Comparison of ENCODE assay signal across 9 mouse cellular contexts in the genomic region with DNA sequence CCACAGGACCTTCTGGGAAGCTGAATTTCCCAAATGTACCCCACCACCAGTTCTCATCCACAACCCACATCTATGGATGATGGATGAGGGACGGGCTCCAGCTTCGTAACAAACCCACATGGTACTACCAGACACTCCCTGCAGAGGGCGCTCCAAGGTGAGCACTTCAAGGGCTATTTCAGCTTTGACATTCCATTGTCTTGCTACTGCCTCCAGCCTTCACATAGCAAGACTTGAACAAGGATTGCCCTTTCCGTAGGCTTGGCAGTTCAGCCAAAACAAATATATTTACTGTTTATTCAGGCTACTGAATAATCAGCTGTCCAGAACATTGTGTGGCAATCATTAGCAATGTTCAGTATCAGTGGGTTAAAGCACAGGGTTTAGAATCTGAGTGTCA. TPM values are rescaled to one million over a fixed set of nuclear protein-coding genes. Genes with fewer than 3 reads are reported as not detected.
DNase-seq lines count a peak whose midpoint lies in the region; ATAC-seq lines count a peak whose summit lies in the region.
"Had no signal": no experiment of that assay in that cellular context is flagged by ENCODE, and none has a peak within 500 bp of the region (broad histone marks: within the 10 kb centered on the region; RNA-seq: fewer than 3 reads in every experiment).

No protein-coding gene starts in this region.

- no peaks in the 10 kb centered on the region for H3K9me3 ChIP-seq in heart, embryonic 11.5 days (replicated peaks; ENCODE audit: control insufficient read depth, low read length)
- H3K9me3 ChIP-seq: lung, embryonic 15.5 days had no signal

- H3K27ac ChIP-seq in heart, embryonic 11.5 days (ENCODE audit: low read depth, low read length) = no peak overlapping the region
- H3K27ac ChIP-seq: lung, embryonic 15.5 days had no signal

- no peak overlapping the region for H3K4me3 ChIP-seq in heart, embryonic 11.5 days (ENCODE audit: low read depth, low read length)
- H3K4me3 ChIP-seq: lung, embryonic 15.5 days had no signal

- no peak for ATAC-seq in heart, embryonic 11.5 days (replicated peaks; ENCODE audit: insufficient number of reproducible peaks, low FRiP score, low TSS enrichment)
- peak; percentile 79 for ATAC-seq in monocyte, adult 5-6 weeks (replicated peaks; ENCODE audit: insufficient number of reproducible peaks, low FRiP score, low TSS enrichment, poor library complexity, severe bottlenecking)

- no peak overlapping the region for H3K9ac ChIP-seq in heart, embryonic 11.5 days (ENCODE audit: low read depth, low read length)
- H3K9ac ChIP-seq: lung, embryonic 15.5 days had no signal

- 0 out of 2 replicates have a peak, but pooled peaks cover 2% of the 10 kb centered on the region for H3K4me1 ChIP-seq in heart, embryonic 11.5 days (ENCODE audit: control insufficient read depth, insufficient read depth, low read length)
- H3K4me1 ChIP-seq: lung, embryonic 15.5 days had no signal

- peaks cover 7% of the 10 kb centered on the region; the same call in 1 of the 2 replicates for H3K27me3 ChIP-seq in heart, embryonic 11.5 days (ENCODE audit: control insufficient read depth, insufficient read depth, low read length)
- H3K27me3 ChIP-seq: lung, embryonic 15.5 days had no signal

- no peaks in the 10 kb centered on the region for H3K36me3 ChIP-seq in heart, embryonic 11.5 days (ENCODE audit: control insufficient read depth, insufficient read depth, low read length)
- H3K36me3 ChIP-seq: lung, embryonic 15.5 days had no signal

- WGBS in heart, embryonic 11.5 days (ENCODE audit: insufficient replicate concordance) = 22% methylated on average over 4 of the region's 4 CpGs

- no peak overlapping the region for H3K4me2 ChIP-seq in heart, embryonic 11.5 days
- H3K4me2 ChIP-seq: lung, embryonic 15.5 days had no signal

- peak; percentile 60 to 91 for DNase-seq in heart, adult 18-20 months
- peak; percentile 39 for DNase-seq in Muller cell, postnatal 12 days (ENCODE audit: inconsistent ontology term)
- DNase-seq in cerebellum, adult 9-10 months = peak; percentile 53
- DNase-seq in gastrocnemius, postnatal 4 days (ENCODE audit: low spot score in 2 of 2) = peak; percentile 42 to 65
- peak; percentile 20 for DNase-seq in layer of hippocampus, adult 9-11 months
- peak; percentile 58 for DNase-seq in testis, postnatal 14 days (ENCODE audit: low spot score)

RNA-seq across cellular contexts. Expression of gene Ces4a, which starts 6.8 kb away (rescaled TPM):
- not detected for total RNA-seq in heart, adult 18-20 months (2021)
- polyA plus RNA-seq in heart, embryonic 11.5 days (2014; fragmentation: Nextera tagmentation; extraction: Ambion mirVana) = not detected in 2 replicates
- total RNA-seq in gastrocnemius, postnatal 4 days (2021) = not detected
- not detected in 3 replicates for total RNA-seq in monocyte, adult 5-6 weeks (2017)
- polyA plus RNA-seq: lung, embryonic 15.5 days had no signal

RNA-seq across cellular contexts. Expression of gene Cbfb, which starts 32.1 kb away (rescaled TPM):
- 10 to 100 TPM; 19.6 to 21.7 TPM for total RNA-seq in heart, adult 18-20 months (2021)
- polyA plus RNA-seq in heart, embryonic 11.5 days (2014; fragmentation: Nextera tagmentation; extraction: Ambion mirVana) = 57.2 and 61.2 TPM in 2 replicates
- total RNA-seq in gastrocnemius, postnatal 4 days (2021) = 10 to 100 TPM; 48.5 to 55.6 TPM
- total RNA-seq in monocyte, adult 5-6 weeks (2017) = 167 to 180 TPM (median 174 TPM) in 3 replicates

RNA-seq across cellular contexts. Expression of gene Ces3b, which starts 54.9 kb away (rescaled TPM):
- not detected for total RNA-seq in heart, adult 18-20 months (2021)
- polyA plus RNA-seq in heart, embryonic 11.5 days (2014; fragmentation: Nextera tagmentation; extraction: Ambion mirVana) = not detected in 2 replicates
- total RNA-seq in gastrocnemius, postnatal 4 days (2021) = not detected
- total RNA-seq in monocyte, adult 5-6 weeks (2017) = not detected in 3 replicates
- polyA plus RNA-seq: lung, embryonic 15.5 days had no signal

Comparison
In these comparisons a context has a peak if more than half of its experiments do, and no peak if none do; other contexts are left out.
1. DNase-seq: peak in every context shown above with its lines; median percentile 76 in heart, adult 18-20 months; 58 in testis, postnatal 14 days; 54 in gastrocnemius, postnatal 4 days; 53 in cerebellum, adult 9-10 months; 39 in Muller cell, postnatal 12 days; 20 in layer of hippocampus, adult 9-11 months.